Mouse (Mus musculus) liver, postnatal 0 days (tissue): Measurements from ENCODE around the gene Kif18b.

Experiments used
- CTCF ChIP-seq: sonication (generic); IDR thresholded peaks from 2 replicates; pipeline ENCODE4 v1.5.1; 2016; ENCODE audit warnings: antibody characterized with exemption, low read depth
- EP300 ChIP-seq: IDR thresholded peaks from 2 replicates; pipeline ENCODE4 v1.6.1; 2016; ENCODE audit warnings: antibody characterized with exemption, low read depth, mild to moderate bottlenecking

DNA sequence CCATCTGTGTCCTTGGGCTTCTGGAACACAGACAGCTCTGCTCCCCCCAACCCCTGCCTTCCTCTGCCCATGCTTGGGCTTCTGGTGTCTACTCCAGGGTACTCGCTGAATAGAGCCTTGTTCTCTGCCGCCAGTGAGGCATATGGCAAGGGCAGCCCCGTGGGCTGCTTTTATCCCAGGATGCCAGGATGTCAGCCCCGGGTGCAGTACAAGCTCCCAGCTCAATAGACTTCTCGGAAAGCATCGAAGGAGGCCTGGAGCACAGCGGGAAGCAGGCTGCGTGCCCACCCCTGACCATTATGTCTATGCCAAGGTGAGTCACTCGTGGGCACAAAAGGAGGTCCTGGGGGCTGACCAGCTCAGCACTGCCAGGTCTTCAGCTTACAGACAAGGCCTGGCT lies 26.5 kb downstream of the Kif18b start:
- TF ChIP-seq CTCF (no peak), EP300 (no peak)
